Mouse (Mus musculus): Measurements from ENCODE around the gene Lhx2. TPM values are rescaled to one million over a fixed set of nuclear protein-coding genes. Genes with fewer than 3 reads are reported as not detected.
A peak's percentile ranks its signal among the peaks of the same experiment; 100 is the strongest.

Lhx2 gene
- 1.1 and 1.8 TPM in 2 replicates for polyA plus RNA-seq (2015; fragmentation: Nextera tagmentation; extraction: Ambion mirVana)

- no peak for ATAC-seq (ENCODE audit: low read depth)
- Histone ChIP-seq H3K36me3 (ENCODE audit: control insufficient read depth, insufficient read depth) (no peaks in the 10 kb centered on the region), H3K27ac (ENCODE audit: low read length) (no peak within 1 kb of the TSS), H3K9ac (ENCODE audit: low read depth, low read length) (peak within 1 kb of the TSS; percentile 37; the same call in 1 of the 2 replicates), H3K4me2 (ENCODE audit: low read depth, low read length) (peak within 1 kb of the TSS; percentile 62), H3K4me3 (ENCODE audit: low read depth, low read length) (peak within 1 kb of the TSS; percentile 46), H3K9me3 (replicated peaks; ENCODE audit: control insufficient read depth, low read length) (no peaks in the 10 kb centered on the region), H3K27me3 (ENCODE audit: control insufficient read depth, insufficient read depth, low read depth, low read length) (peaks cover 91% of the 10 kb centered on the region), H3K4me1 (ENCODE audit: control insufficient read depth, low read depth, low read length) (no peaks in the 10 kb centered on the region; the same call in 1 of the 2 replicates)
- WGBS (ENCODE audit: insufficient replicate concordance), result under 1% methylated on average over 61 of the region's 92 CpGs
Measured at GRCm38 (mm10) chr2:38338990-38339909, at the start of gene Lhx2. Gene Lhx2 (plus strand): TSS chr2:38339281.

- WGBS (ENCODE audit: insufficient replicate concordance), result 45% methylated on average over 1 of the region's 1 CpGs
- no peaks in the 10 kb centered on the region for H3K36me3 ChIP-seq (ENCODE audit: control insufficient read depth, insufficient read depth)
Measured at GRCm38 (mm10) chr2:38291526-38291925, 47.6 kb upstream of the Lhx2 start.

GRCm38 (mm10) chr2:38295939-38296338 lies 43.1 kb upstream of the Lhx2 start:
- Histone ChIP-seq H3K4me3 (ENCODE audit: low read depth, low read length) (no peak overlapping the region), H3K9ac (ENCODE audit: low read depth, low read length) (no peak overlapping the region), H3K36me3 (ENCODE audit: control insufficient read depth, insufficient read depth) (no peaks in the 10 kb centered on the region), H3K4me1 (ENCODE audit: control insufficient read depth, low read depth, low read length) (no peaks in the 10 kb centered on the region), H3K27ac (ENCODE audit: low read length) (no peak overlapping the region), H3K27me3 (ENCODE audit: control insufficient read depth, insufficient read depth, low read depth, low read length) (no peaks in the 10 kb centered on the region; the same call in 1 of the 2 replicates), H3K9me3 (replicated peaks; ENCODE audit: control insufficient read depth, low read length) (no peaks in the 10 kb centered on the region), H3K4me2 (ENCODE audit: low read depth, low read length) (no peak overlapping the region)
- 58% methylated on average over 4 of the region's 4 CpGs for WGBS (ENCODE audit: insufficient replicate concordance)
- no peak for ATAC-seq (ENCODE audit: low read depth)

More at GRCm38 (mm10) chr2:38291526-38291925, 47.6 kb upstream of the Lhx2 start:
- H3K27ac ChIP-seq (ENCODE audit: low read length), result no peak overlapping the region
- no peaks in the 10 kb centered on the region for H3K27me3 ChIP-seq (ENCODE audit: control insufficient read depth, insufficient read depth, low read depth, low read length)
- no peak overlapping the region for H3K4me3 ChIP-seq (ENCODE audit: low read depth, low read length)
- no peaks in the 10 kb centered on the region for H3K9me3 ChIP-seq (replicated peaks; ENCODE audit: control insufficient read depth, low read length)
- H3K9ac ChIP-seq (ENCODE audit: low read depth, low read length), result no peak overlapping the region
- H3K4me2 ChIP-seq (ENCODE audit: low read depth, low read length), result no peak overlapping the region
- H3K4me1 ChIP-seq (ENCODE audit: control insufficient read depth, low read depth, low read length), result peaks cover 6% of the 10 kb centered on the region
- ATAC-seq (ENCODE audit: low read depth), result no peak

GRCm38 (mm10) chr2:38300941-38301340 lies 38.1 kb upstream of the Lhx2 start:
- no peaks in the 10 kb centered on the region for H3K4me1 ChIP-seq (ENCODE audit: control insufficient read depth, low read depth, low read length)
- no peaks in the 10 kb centered on the region; the same call in 1 of the 2 replicates for H3K27me3 ChIP-seq (ENCODE audit: control insufficient read depth, insufficient read depth, low read depth, low read length)
- ATAC-seq (ENCODE audit: low read depth), result no peak
- no peaks in the 10 kb centered on the region for H3K36me3 ChIP-seq (ENCODE audit: control insufficient read depth, insufficient read depth)
- H3K9ac ChIP-seq (ENCODE audit: low read depth, low read length), result no peak overlapping the region
- 26% methylated on average over 2 of the region's 2 CpGs for WGBS (ENCODE audit: insufficient replicate concordance)
- H3K4me3 ChIP-seq (ENCODE audit: low read depth, low read length), result no peak overlapping the region
- H3K9me3 ChIP-seq (replicated peaks; ENCODE audit: control insufficient read depth, low read length), result no peaks in the 10 kb centered on the region
- H3K27ac ChIP-seq (ENCODE audit: low read length), result no peak overlapping the region
- no peak overlapping the region for H3K4me2 ChIP-seq (ENCODE audit: low read depth, low read length)

- no peaks in the 10 kb centered on the region for H3K4me1 ChIP-seq (ENCODE audit: control insufficient read depth, low read depth, low read length)
- H3K36me3 ChIP-seq (ENCODE audit: control insufficient read depth, insufficient read depth), result no peaks in the 10 kb centered on the region
- H3K9ac ChIP-seq (ENCODE audit: low read depth, low read length), result no peak overlapping the region
- no peak overlapping the region for H3K4me3 ChIP-seq (ENCODE audit: low read depth, low read length)
- H3K27me3 ChIP-seq (ENCODE audit: control insufficient read depth, insufficient read depth, low read depth, low read length), result no peaks in the 10 kb centered on the region; the same call in 1 of the 2 replicates
- ATAC-seq (ENCODE audit: low read depth), result no peak
- WGBS (ENCODE audit: insufficient replicate concordance), result 38% methylated on average over 1 of the region's 1 CpGs
- H3K9me3 ChIP-seq (replicated peaks; ENCODE audit: control insufficient read depth, low read length), result no peaks in the 10 kb centered on the region
- no peak overlapping the region for H3K27ac ChIP-seq (ENCODE audit: low read length)
- H3K4me2 ChIP-seq (ENCODE audit: low read depth, low read length), result no peak overlapping the region
Measured at GRCm38 (mm10) chr2:38305152-38305551, 33.9 kb upstream of the Lhx2 start.

- H3K9ac ChIP-seq (ENCODE audit: low read depth, low read length), result no peak overlapping the region
- 23% methylated on average over 3 of the region's 3 CpGs for WGBS (ENCODE audit: insufficient replicate concordance)
- H3K4me1 ChIP-seq (ENCODE audit: control insufficient read depth, low read depth, low read length), result no peaks in the 10 kb centered on the region
- no peak overlapping the region for H3K4me3 ChIP-seq (ENCODE audit: low read depth, low read length)
- no peak for ATAC-seq (ENCODE audit: low read depth)
- H3K36me3 ChIP-seq (ENCODE audit: control insufficient read depth, insufficient read depth), result no peaks in the 10 kb centered on the region
- H3K4me2 ChIP-seq (ENCODE audit: low read depth, low read length), result no peak overlapping the region
- H3K27me3 ChIP-seq (ENCODE audit: control insufficient read depth, insufficient read depth, low read depth, low read length), result no peaks in the 10 kb centered on the region; the same call in 1 of the 2 replicates
- H3K27ac ChIP-seq (ENCODE audit: low read length), result no peak overlapping the region
- H3K9me3 ChIP-seq (replicated peaks; ENCODE audit: control insufficient read depth, low read length), result no peaks in the 10 kb centered on the region
Measured at GRCm38 (mm10) chr2:38312921-38313320, 26.2 kb upstream of the Lhx2 start.

- Histone ChIP-seq H3K4me1 (ENCODE audit: control insufficient read depth, low read depth, low read length) (no peaks in the 10 kb centered on the region), H3K4me2 (ENCODE audit: low read depth, low read length) (no peak overlapping the region), H3K9me3 (replicated peaks; ENCODE audit: control insufficient read depth, low read length) (no peaks in the 10 kb centered on the region), H3K36me3 (ENCODE audit: control insufficient read depth, insufficient read depth) (no peaks in the 10 kb centered on the region), H3K9ac (ENCODE audit: low read depth, low read length) (no peak overlapping the region), H3K4me3 (ENCODE audit: low read depth, low read length) (no peak overlapping the region), H3K27me3 (ENCODE audit: control insufficient read depth, insufficient read depth, low read depth, low read length) (no peaks in the 10 kb centered on the region; the same call in 1 of the 2 replicates), H3K27ac (ENCODE audit: low read length) (no peak overlapping the region)
- WGBS (ENCODE audit: insufficient replicate concordance), result 31% methylated on average over 3 of the region's 3 CpGs
- ATAC-seq (ENCODE audit: low read depth), result no peak
Measured at GRCm38 (mm10) chr2:38313399-38313798, 25.7 kb upstream of the Lhx2 start.

- no peak for ATAC-seq (ENCODE audit: low read depth)
- no peaks in the 10 kb centered on the region for H3K36me3 ChIP-seq (ENCODE audit: control insufficient read depth, insufficient read depth)
- no peak overlapping the region for H3K9ac ChIP-seq (ENCODE audit: low read depth, low read length)
- 17% methylated on average over 11 of the region's 11 CpGs for WGBS (ENCODE audit: insufficient replicate concordance)
- peaks cover 11% of the 10 kb centered on the region for H3K27me3 ChIP-seq (ENCODE audit: control insufficient read depth, insufficient read depth, low read depth, low read length)
- H3K4me3 ChIP-seq (ENCODE audit: low read depth, low read length), result no peak overlapping the region
- H3K9me3 ChIP-seq (replicated peaks; ENCODE audit: control insufficient read depth, low read length), result no peaks in the 10 kb centered on the region
- no peaks in the 10 kb centered on the region for H3K4me1 ChIP-seq (ENCODE audit: control insufficient read depth, low read depth, low read length)
- no peak overlapping the region for H3K27ac ChIP-seq (ENCODE audit: low read length)
- H3K4me2 ChIP-seq (ENCODE audit: low read depth, low read length), result no peak overlapping the region
Measured at GRCm38 (mm10) chr2:38319086-38319485, 20.0 kb upstream of the Lhx2 start.

GRCm38 (mm10) chr2:38320911-38321310 lies 18.2 kb upstream of the Lhx2 start:
- H3K27me3 ChIP-seq (ENCODE audit: control insufficient read depth, insufficient read depth, low read depth, low read length), result peaks cover 11% of the 10 kb centered on the region
- no peaks in the 10 kb centered on the region for H3K9me3 ChIP-seq (replicated peaks; ENCODE audit: control insufficient read depth, low read length)
- H3K4me2 ChIP-seq (ENCODE audit: low read depth, low read length), result no peak overlapping the region
- no peaks in the 10 kb centered on the region for H3K36me3 ChIP-seq (ENCODE audit: control insufficient read depth, insufficient read depth)
- H3K4me1 ChIP-seq (ENCODE audit: control insufficient read depth, low read depth, low read length), result no peaks in the 10 kb centered on the region
- no peak overlapping the region for H3K4me3 ChIP-seq (ENCODE audit: low read depth, low read length)
- 42% methylated on average over 4 of the region's 4 CpGs for WGBS (ENCODE audit: insufficient replicate concordance)
- H3K27ac ChIP-seq (ENCODE audit: low read length), result no peak overlapping the region
- ATAC-seq (ENCODE audit: low read depth), result no peak
- no peak overlapping the region for H3K9ac ChIP-seq (ENCODE audit: low read depth, low read length)
